Mouse (Mus musculus) stomach, embryonic 16.5 days (tissue): ENCODE measurements around the gene Ptcd2. TPM values are rescaled to one million over a fixed set of nuclear protein-coding genes. Genes with fewer than 3 reads are reported as not detected.
A peak's percentile ranks its signal among the peaks of the same experiment; 100 is the strongest.

ENCODE experiments used
- ATAC-seq: fragments of 200-750 bp; cut with Nextera tagmentation; 2 replicates; pipeline ENCODE4 v1.8.0; 2017; ENCODE audit warnings: moderate number of reproducible peaks, moderate TSS enrichment; ENCODE audit not compliant: insufficient read depth, low FRiP score
- H3K27ac ChIP-seq: fragments of 300-500 bp; sonication (generic); 2 replicates; pipeline ENCODE4 v1.5.1; 2014; ENCODE audit warnings: low read length
- H3K27me3 ChIP-seq: fragments of 300-500 bp; sonication (generic); 2 replicates; pipeline ENCODE4 v1.6.1; 2014; ENCODE audit warnings: low read length, control low read depth, mixed read lengths; ENCODE audit not compliant: control insufficient read depth, insufficient read depth
- H3K36me3 ChIP-seq: fragments of 300-500 bp; sonication (generic); 2 replicates; pipeline ENCODE4 v1.6.1; 2014; ENCODE audit warnings: low read length; ENCODE audit not compliant: control insufficient read depth, insufficient read depth
- H3K4me1 ChIP-seq: fragments of 300-500 bp; sonication (generic); 2 replicates; pipeline ENCODE4 v1.6.1; 2014; ENCODE audit warnings: low read length, control low read depth, mixed read lengths; ENCODE audit not compliant: control insufficient read depth, insufficient read depth
- H3K4me2 ChIP-seq: fragments of 300-500 bp; sonication (generic); 2 replicates; pipeline ENCODE4 v1.6.1; 2014; ENCODE audit warnings: low read depth, low read length, mixed read lengths
- H3K4me3 ChIP-seq: fragments of 300-500 bp; sonication (generic); replicated peaks from 2 replicates; pipeline ENCODE4 v1.5.1; 2014; ENCODE audit warnings: mild to moderate bottlenecking, low read length
- H3K9ac ChIP-seq: fragments of 300-500 bp; sonication (generic); 2 replicates; pipeline ENCODE4 v1.6.1; 2014; ENCODE audit warnings: low read length
- H3K9me3 ChIP-seq: fragments of 300-500 bp; sonication (generic); replicated peaks from 2 replicates; pipeline ENCODE4 v1.6.1; 2016; ENCODE audit warnings: low read length, control low read depth; ENCODE audit not compliant: control insufficient read depth
- WGBS: fragments of 180-500 bp; shearing (Covaris S2); extraction: QIAGEN DNeasy Blood & Tissue Kit; methylation state at CpG from one replicate; pipeline ENCODE4 v1.1.7; 2014; 5-methylcytosine and 5-hydroxymethylcytosine counted together
- polyA plus RNA-seq: library from polyadenylated mRNA; unstranded; fragments of >200 nt; fragmentation: Nextera tagmentation; extraction: Ambion mirVana; gene quantifications from 2 replicates; pipeline ENCODE4 v1.2.1, GENCODE M21; 2015

Gene Ptcd2
- polyA plus RNA-seq, 1 experiment from 2014 or later = 46.6 TPM

GRCm38 (mm10) chr13:99363866-99364265, 19.4 kb upstream of the Ptcd2 start:
- peaks cover 3% of the 10 kb centered on the region; the same call in 1 of the 2 replicates for H3K36me3 ChIP-seq
- H3K27ac ChIP-seq = no peak overlapping the region
- no peak for ATAC-seq
- WGBS = 69% methylated on average over 4 of the region's 4 CpGs
- H3K4me1 ChIP-seq = no peaks in the 10 kb centered on the region
- no peak overlapping the region for H3K9ac ChIP-seq
- no peak overlapping the region for H3K4me2 ChIP-seq
- no peak overlapping the region for H3K4me3 ChIP-seq
- H3K9me3 ChIP-seq = no peaks in the 10 kb centered on the region
- H3K27me3 ChIP-seq = no peaks in the 10 kb centered on the region

- H3K4me3 ChIP-seq = no peak overlapping the region
- H3K9me3 ChIP-seq = no peaks in the 10 kb centered on the region
- no peak overlapping the region for H3K27ac ChIP-seq
- H3K4me2 ChIP-seq = no peak overlapping the region
- no peak for ATAC-seq
- no peaks in the 10 kb centered on the region for H3K27me3 ChIP-seq
- WGBS = 75% methylated on average over 14 of the region's 14 CpGs
- 0 out of 2 replicates have a peak, but pooled peaks cover 3% of the 10 kb centered on the region for H3K4me1 ChIP-seq
- no peak overlapping the region for H3K9ac ChIP-seq
- no peaks in the 10 kb centered on the region for H3K36me3 ChIP-seq
Measured at GRCm38 (mm10) chr13:99358921-99359320, 14.4 kb upstream of the Ptcd2 start.

GRCm38 (mm10) chr13:99356428-99357265, 12.1 kb upstream of the Ptcd2 start:
- no peaks in the 10 kb centered on the region for H3K9me3 ChIP-seq
- ATAC-seq = no peak
- no peak overlapping the region for H3K4me2 ChIP-seq
- no peaks in the 10 kb centered on the region for H3K27me3 ChIP-seq
- H3K9ac ChIP-seq = no peak overlapping the region
- WGBS = 40% methylated on average over 9 of the region's 9 CpGs
- no peak overlapping the region for H3K27ac ChIP-seq
- H3K4me1 ChIP-seq = 0 out of 2 replicates have a peak, but pooled peaks cover 4% of the 10 kb centered on the region
- H3K36me3 ChIP-seq = no peaks in the 10 kb centered on the region; the same call in 1 of the 2 replicates
- H3K4me3 ChIP-seq = no peak overlapping the region

GRCm38 (mm10) chr13:99355861-99356260, 11.4 kb upstream of the Ptcd2 start:
- Histone ChIP-seq H3K4me3 (no peak overlapping the region), H3K36me3 (no peaks in the 10 kb centered on the region; the same call in 1 of the 2 replicates), H3K27me3 (no peaks in the 10 kb centered on the region), H3K4me1 (0 out of 2 replicates have a peak, but pooled peaks cover 4% of the 10 kb centered on the region), H3K9ac (no peak overlapping the region), H3K27ac (peak overlapping the region; percentile 52; the same call in 1 of the 2 replicates), H3K4me2 (no peak overlapping the region), H3K9me3 (no peaks in the 10 kb centered on the region)
- 32% methylated on average over 7 of the region's 7 CpGs for WGBS
- ATAC-seq = no peak

- Histone ChIP-seq H3K4me1 (0 out of 2 replicates have a peak, but pooled peaks cover 4% of the 10 kb centered on the region), H3K9me3 (no peaks in the 10 kb centered on the region), H3K36me3 (no peaks in the 10 kb centered on the region; the same call in 1 of the 2 replicates), H3K9ac (peak overlapping the region; percentile 2; the same call in 1 of the 2 replicates), H3K4me2 (no peak overlapping the region), H3K4me3 (no peak overlapping the region), H3K27me3 (no peaks in the 10 kb centered on the region), H3K27ac (peak overlapping the region; percentile 14; the same call in 1 of the 2 replicates)
- 75% methylated on average over 6 of the region's 6 CpGs for WGBS
- no peak for ATAC-seq
Measured at GRCm38 (mm10) chr13:99355072-99355471, 10.6 kb upstream of the Ptcd2 start.

- Histone ChIP-seq H3K4me2 (peak overlapping the region; percentile 66), H3K27ac (peak overlapping the region; percentile 86), H3K4me3 (peak overlapping the region; percentile 53), H3K9ac (peak overlapping the region; percentile 70), H3K9me3 (no peaks in the 10 kb centered on the region), H3K4me1 (0 out of 2 replicates have a peak, but pooled peaks cover 4% of the 10 kb centered on the region), H3K36me3 (no peaks in the 10 kb centered on the region; the same call in 1 of the 2 replicates), H3K27me3 (no peaks in the 10 kb centered on the region)
- no peak; the same call in 1 of the 2 replicates for ATAC-seq
- WGBS = 5% methylated on average over 7 of the region's 7 CpGs
Measured at GRCm38 (mm10) chr13:99353490-99353851, 9.0 kb upstream of the Ptcd2 start.

- Histone ChIP-seq H3K36me3 (no peaks in the 10 kb centered on the region; the same call in 1 of the 2 replicates), H3K27ac (peak overlapping the region; percentile 86), H3K9me3 (no peaks in the 10 kb centered on the region), H3K27me3 (no peaks in the 10 kb centered on the region), H3K9ac (peak overlapping the region; percentile 70), H3K4me2 (peak overlapping the region; percentile 66), H3K4me1 (0 out of 2 replicates have a peak, but pooled peaks cover 4% of the 10 kb centered on the region), H3K4me3 (peak overlapping the region; percentile 53)
- ATAC-seq = peak; percentile 100
- 11% methylated on average over 28 of the region's 28 CpGs for WGBS
Measured at GRCm38 (mm10) chr13:99352758-99353489, 8.4 kb upstream of the Ptcd2 start.

GRCm38 (mm10) chr13:99351596-99351995, 7.1 kb upstream of the Ptcd2 start:
- 76% methylated on average over 3 of the region's 3 CpGs for WGBS
- no peaks in the 10 kb centered on the region; the same call in 1 of the 2 replicates for H3K36me3 ChIP-seq
- H3K27me3 ChIP-seq = no peaks in the 10 kb centered on the region
- ATAC-seq = no peak
- H3K4me3 ChIP-seq = no peak overlapping the region
- no peak overlapping the region for H3K9ac ChIP-seq
- no peak overlapping the region for H3K4me2 ChIP-seq
- no peak overlapping the region for H3K27ac ChIP-seq
- 0 out of 2 replicates have a peak, but pooled peaks cover 4% of the 10 kb centered on the region for H3K4me1 ChIP-seq
- H3K9me3 ChIP-seq = no peaks in the 10 kb centered on the region
